Mouse (Mus musculus) intestine, postnatal 0 days (tissue): ENCODE results near the gene AI413582. TPM values are rescaled to one million over a fixed set of nuclear protein-coding genes. Genes with fewer than 3 reads are reported as not detected.
A peak's percentile ranks its signal among the peaks of the same experiment; 100 is the strongest.

Experiments used
- ATAC-seq: fragments of 200-750 bp; cut with Nextera tagmentation; 2 replicates; pipeline ENCODE4 v1.8.0; 2017; ENCODE audit warnings: mild to moderate bottlenecking, moderate TSS enrichment, moderate library complexity
- H3K27ac ChIP-seq: fragments of 300-500 bp; sonication (generic); 2 replicates; pipeline ENCODE4 v1.5.1; 2014; ENCODE audit warnings: mild to moderate bottlenecking, low read depth, low read length, moderate library complexity
- H3K27me3 ChIP-seq: fragments of 300-500 bp; sonication (generic); replicated peaks from 2 replicates; pipeline ENCODE4 v1.6.1; 2014; ENCODE audit warnings: low read length, mixed read lengths; ENCODE audit not compliant: control insufficient read depth, insufficient read depth
- H3K36me3 ChIP-seq: fragments of 300-500 bp; sonication (generic); 2 replicates; pipeline ENCODE4 v1.6.1; 2014; ENCODE audit warnings: mild to moderate bottlenecking, moderate library complexity; ENCODE audit not compliant: control insufficient read depth, insufficient read depth
- H3K4me1 ChIP-seq: fragments of 300-500 bp; sonication (generic); replicated peaks from 2 replicates; pipeline ENCODE4 v1.6.1; 2014; ENCODE audit warnings: antibody characterized with exemption, low read length, mixed read lengths; ENCODE audit not compliant: control insufficient read depth, insufficient read depth
- H3K4me2 ChIP-seq: fragments of 300-500 bp; sonication (generic); replicated peaks from 2 replicates; pipeline ENCODE4 v1.6.1; 2014; ENCODE audit warnings: low read depth, mild to moderate bottlenecking, moderate library complexity
- H3K4me3 ChIP-seq: fragments of 300-500 bp; sonication (generic); 2 replicates; pipeline ENCODE4 v1.5.1; 2014; ENCODE audit warnings: low read depth, low read length
- H3K9ac ChIP-seq: fragments of 300-500 bp; sonication (generic); 2 replicates; pipeline ENCODE4 v1.6.1; 2014; ENCODE audit warnings: mild to moderate bottlenecking, low read depth, low read length
- H3K9me3 ChIP-seq: fragments of 300-500 bp; sonication (generic); 2 replicates; pipeline ENCODE4 v1.6.1; 2016; ENCODE audit warnings: mixed run types; ENCODE audit not compliant: control insufficient read depth
- CTCF ChIP-seq: sonication (generic); IDR thresholded peaks from 2 replicates; pipeline ENCODE4 v1.5.1; 2016; ENCODE audit warnings: low read depth, mild to moderate bottlenecking, control low read depth, antibody characterized with exemption, moderate library complexity
- WGBS: fragments of 180-500 bp; shearing (Covaris S2); extraction: QIAGEN DNeasy Blood & Tissue Kit; methylation state at CpG from one replicate; pipeline ENCODE4 v1.1.7; 2014; 5-methylcytosine and 5-hydroxymethylcytosine counted together
- polyA plus RNA-seq: library from polyadenylated mRNA; unstranded; fragments of >200 nt; fragmentation: Nextera tagmentation; extraction: Ambion mirVana; gene quantifications from 2 replicates; pipeline ENCODE4 v1.2.1, GENCODE M21; 2015

Gene AI413582
- polyA plus RNA-seq, result 80.3 and 83.0 TPM in 2 replicates

DNA sequence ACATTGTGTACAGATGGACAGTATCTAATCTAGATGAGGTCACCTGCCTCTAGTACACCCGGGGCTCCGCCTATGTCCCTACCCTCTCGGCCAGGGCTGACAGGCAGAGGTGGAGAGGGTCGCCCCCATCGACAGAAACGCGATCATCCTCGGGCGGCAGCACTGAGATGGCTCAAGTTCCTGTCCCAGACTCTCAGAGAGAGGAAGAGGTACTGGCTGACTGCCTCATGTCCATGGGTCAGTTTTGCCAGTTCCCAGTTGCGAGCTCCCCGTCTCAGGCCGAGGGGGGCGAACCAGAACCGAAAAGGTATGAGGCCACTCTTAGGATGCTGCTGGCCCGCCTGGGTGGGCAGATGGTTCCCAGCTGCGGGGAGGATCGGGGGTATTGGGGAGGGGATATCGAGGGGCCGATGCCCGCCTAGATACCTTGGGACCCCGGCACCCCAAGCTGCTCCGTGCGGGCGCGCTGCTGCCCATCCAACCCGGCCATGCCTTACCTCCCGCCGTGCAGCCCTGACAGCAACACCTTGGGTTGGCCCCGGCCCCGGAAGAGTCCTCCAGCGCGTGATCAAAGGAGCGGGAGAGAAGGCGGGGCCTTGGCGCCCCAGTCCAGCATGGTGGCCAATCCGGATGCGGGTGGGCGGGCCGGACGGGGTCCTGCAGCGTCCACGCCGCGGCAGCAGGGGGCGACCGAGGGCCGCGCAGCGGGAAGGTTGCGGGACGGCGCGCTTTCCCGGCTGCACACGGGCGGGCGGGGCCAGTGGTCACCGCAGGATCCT is at the start of gene AI413582:
TSS of gene AI413582 (minus strand) at position 594 of the 779 bp plus-strand sequence.
- Histone ChIP-seq H3K27ac (peak within 1 kb of the TSS; percentile 60), H3K27me3 (no peaks in the 10 kb centered on the region), H3K4me2 (peak within 1 kb of the TSS; percentile 83), H3K36me3 (no peaks in the 10 kb centered on the region; the same call in 1 of the 2 replicates), H3K4me1 (no peaks in the 10 kb centered on the region; the same call in 1 of the 2 replicates), H3K4me3 (peak within 1 kb of the TSS; percentile 65), H3K9me3 (no peaks in the 10 kb centered on the region), H3K9ac (peak within 1 kb of the TSS; percentile 51)
- ATAC-seq, result peak; percentile 93
- peak; percentile 100 for TF ChIP-seq CTCF
- WGBS, result under 1% methylated on average over 58 of the region's 58 CpGs

DNA sequence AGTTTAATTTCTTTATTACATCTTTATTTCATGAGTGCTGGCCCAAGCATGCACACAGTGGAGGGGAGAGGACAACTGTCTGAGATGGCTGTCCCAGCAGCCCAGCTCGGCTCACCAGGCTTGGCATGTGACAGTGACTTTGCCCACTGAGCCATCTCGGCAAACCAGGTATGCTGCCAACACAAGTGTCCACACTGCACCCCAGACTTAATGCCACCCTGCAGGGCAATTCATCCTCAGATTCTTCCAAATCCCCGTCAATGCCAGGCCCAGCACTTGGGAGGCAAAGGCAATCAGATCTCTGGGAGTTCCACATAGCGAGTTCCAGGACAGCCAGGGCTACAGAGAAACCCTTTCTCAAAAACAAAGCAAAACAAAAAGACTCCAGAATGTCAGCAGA is 47.5 kb upstream of the AI413582 start:
- TF ChIP-seq CTCF, result no peak
- Histone ChIP-seq H3K9me3 (no peaks in the 10 kb centered on the region), H3K4me2 (no peak overlapping the region), H3K27me3 (no peaks in the 10 kb centered on the region), H3K9ac (no peak overlapping the region), H3K27ac (no peak overlapping the region), H3K36me3 (no peaks in the 10 kb centered on the region), H3K4me3 (no peak overlapping the region), H3K4me1 (no peaks in the 10 kb centered on the region)
- WGBS, result 79% methylated on average over 4 of the region's 4 CpGs
- ATAC-seq, result no peak

DNA sequence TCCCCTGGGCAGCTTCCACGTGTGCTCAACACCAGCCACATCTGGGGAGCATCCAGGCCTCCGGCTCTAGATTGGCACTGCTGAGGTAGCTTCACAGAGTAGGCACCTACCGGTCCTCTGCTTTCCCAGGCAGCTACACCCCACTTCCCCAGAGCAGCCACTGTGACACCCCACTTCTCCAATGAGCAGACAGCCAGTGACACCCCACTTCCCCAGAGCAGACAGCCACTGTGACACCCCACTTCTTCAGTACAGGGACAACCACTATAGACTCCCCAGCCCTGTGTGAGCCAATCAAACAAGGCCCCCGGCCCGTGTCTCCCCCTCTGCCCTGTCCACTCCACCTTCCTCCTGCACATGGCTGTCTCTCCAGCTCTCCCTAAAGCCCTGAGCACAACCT is 46.4 kb upstream of the AI413582 start:
- Histone ChIP-seq H3K9me3 (no peaks in the 10 kb centered on the region), H3K27me3 (no peaks in the 10 kb centered on the region), H3K36me3 (no peaks in the 10 kb centered on the region), H3K4me1 (no peaks in the 10 kb centered on the region), H3K4me2 (no peak overlapping the region), H3K9ac (no peak overlapping the region), H3K27ac (no peak overlapping the region), H3K4me3 (no peak overlapping the region)
- ATAC-seq, result no peak
- TF ChIP-seq CTCF, result no peak
- WGBS, result 63% methylated on average over 5 of the region's 5 CpGs

DNA sequence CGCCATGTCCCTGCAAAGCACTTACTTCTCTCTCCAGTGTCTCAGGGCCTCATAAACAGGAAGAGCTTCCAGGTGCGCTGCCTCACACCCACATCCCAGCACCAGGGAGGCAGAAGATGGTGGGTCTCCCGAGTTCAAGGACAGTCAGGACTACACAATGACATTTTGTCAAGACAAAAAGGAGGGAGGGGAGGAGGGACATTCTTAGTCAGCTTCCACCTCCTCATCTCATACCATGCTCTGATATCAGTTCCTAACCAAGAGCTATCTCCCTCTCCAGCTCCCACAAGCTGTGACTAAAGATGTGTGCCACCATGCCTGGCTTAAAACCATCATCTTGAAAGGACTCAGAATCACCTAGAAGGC is 45.9 kb upstream of the AI413582 start:
- Histone ChIP-seq H3K27ac (no peak overlapping the region), H3K4me3 (no peak overlapping the region), H3K4me1 (no peaks in the 10 kb centered on the region), H3K9me3 (no peaks in the 10 kb centered on the region), H3K36me3 (no peaks in the 10 kb centered on the region), H3K9ac (no peak overlapping the region), H3K4me2 (no peak overlapping the region), H3K27me3 (no peaks in the 10 kb centered on the region)
- TF ChIP-seq CTCF, result no peak
- no peak for ATAC-seq
- 46% methylated on average over 3 of the region's 3 CpGs for WGBS

DNA sequence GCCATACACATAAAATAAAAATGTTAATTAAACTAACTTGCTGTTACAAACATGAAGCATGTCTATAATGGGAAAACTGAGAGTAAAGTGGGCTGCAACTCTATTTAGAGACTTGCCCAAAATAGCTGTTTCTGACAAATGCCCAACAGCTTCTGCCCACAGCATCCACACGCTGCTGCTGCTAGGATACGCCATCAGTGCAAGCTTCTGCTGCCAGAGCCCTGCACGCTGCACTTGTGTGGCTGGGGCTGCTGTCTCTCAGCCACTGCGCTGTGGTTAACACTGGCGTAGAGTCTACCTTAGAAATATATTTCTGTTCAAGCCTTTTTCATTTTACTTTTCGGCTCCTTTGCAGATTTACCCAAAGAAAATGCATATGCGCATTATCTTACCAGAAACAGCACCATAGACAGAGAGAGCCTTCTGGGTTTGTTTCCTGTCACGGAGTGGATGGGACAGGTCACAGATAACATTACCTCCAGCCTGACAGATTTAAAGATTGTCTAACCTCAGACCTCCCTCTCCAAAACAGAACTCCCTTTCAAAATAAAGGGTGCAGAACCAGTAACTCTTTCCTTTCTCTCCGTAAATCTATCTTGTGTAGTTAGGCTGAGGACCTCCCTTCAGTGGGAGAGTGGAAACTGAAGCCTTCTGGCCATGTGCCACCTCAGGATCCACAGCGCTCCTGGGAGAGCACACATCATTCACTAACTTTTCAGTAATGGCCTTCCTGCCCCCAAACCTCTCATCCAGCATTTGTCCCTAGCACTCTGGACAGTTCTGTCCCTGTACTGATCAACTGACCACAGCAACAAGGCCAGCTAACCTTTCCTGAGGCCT is 45.3 kb upstream of the AI413582 start:
- H3K27ac ChIP-seq, result no peak overlapping the region
- H3K36me3 ChIP-seq, result no peaks in the 10 kb centered on the region
- WGBS, result 72% methylated on average over 10 of the region's 10 CpGs
- H3K4me1 ChIP-seq, result no peaks in the 10 kb centered on the region
- TF ChIP-seq CTCF, result no peak
- H3K9ac ChIP-seq, result no peak overlapping the region
- no peaks in the 10 kb centered on the region for H3K9me3 ChIP-seq
- no peak overlapping the region for H3K4me2 ChIP-seq
- H3K27me3 ChIP-seq, result no peaks in the 10 kb centered on the region
- no peak for ATAC-seq
- H3K4me3 ChIP-seq, result no peak overlapping the region

DNA sequence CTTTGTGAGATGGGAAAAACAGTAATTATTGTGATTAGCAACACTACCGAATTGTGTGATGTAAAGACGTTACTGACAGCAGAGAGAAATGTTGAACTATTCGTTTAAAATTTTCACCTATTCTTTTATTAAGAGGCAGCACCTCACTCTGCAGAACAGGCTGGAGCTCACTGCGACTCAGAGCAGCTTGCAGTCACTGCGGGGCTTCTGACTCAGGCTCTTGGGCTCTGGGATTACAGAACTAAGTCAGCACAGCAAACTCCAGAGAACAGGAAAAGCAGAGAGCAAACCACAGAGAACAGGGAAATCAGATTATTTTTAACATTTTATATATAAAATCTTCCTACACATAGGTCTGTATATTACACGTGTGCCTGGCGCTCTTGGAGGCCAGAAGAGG is 44.0 kb upstream of the AI413582 start:
- Histone ChIP-seq H3K27ac (no peak overlapping the region), H3K9ac (no peak overlapping the region), H3K27me3 (no peaks in the 10 kb centered on the region), H3K4me2 (no peak overlapping the region), H3K4me3 (no peak overlapping the region), H3K9me3 (no peaks in the 10 kb centered on the region), H3K36me3 (no peaks in the 10 kb centered on the region), H3K4me1 (no peaks in the 10 kb centered on the region)
- no peak for TF ChIP-seq CTCF
- WGBS, result 83% methylated on average over 7 of the region's 7 CpGs
- no peak for ATAC-seq
